Mouse (Mus musculus): ENCODE measurements around the gene Dvl3.

GRCm38 (mm10) chr16:20528779-20529178, 12.0 kb downstream of the Dvl3 start:
- TF ChIP-seq CTCF (IDR thresholded peaks at IDR 0.05; ENCODE audit: extremely low read depth, insufficient read length, insufficient replicate concordance, low read depth, low read length) (no peak), POLR2A (IDR thresholded peaks at IDR 0.05; ENCODE audit: low read depth, low read length) (no peak)

All from small intestine, adult 2 months (tissue).